Mouse (Mus musculus): ENCODE results near the gene Itgb7. TPM values are rescaled to one million over a fixed set of nuclear protein-coding genes. Genes with fewer than 3 reads are reported as not detected.

Gene Itgb7
- polyA plus RNA-seq, 2 experiments from 2014 or later = 511 to 537 TPM

- ATAC-seq = peak; percentile 96
These were observed 6.6 kb downstream of the Itgb7 start for GRCm38 (mm10) chr15:102224992-102225617.

- peak; percentile 33 for ATAC-seq
These were observed 7.4 kb downstream of the Itgb7 start for GRCm38 (mm10) chr15:102224186-102224991.

- ATAC-seq = no peak
These were observed 9.4 kb downstream of the Itgb7 start for GRCm38 (mm10) chr15:102222386-102222785.

- ATAC-seq = no peak
These were observed 14.4 kb downstream of the Itgb7 start for GRCm38 (mm10) chr15:102217325-102217724.

GRCm38 (mm10) chr15:102216459-102217228 lies 15.1 kb downstream of the Itgb7 start:
- ATAC-seq = no peak

- no peak for ATAC-seq
These were observed 16.1 kb downstream of the Itgb7 start for GRCm38 (mm10) chr15:102215624-102216023.

- no peak for ATAC-seq
These were observed 17.6 kb downstream of the Itgb7 start for GRCm38 (mm10) chr15:102214132-102214531.

GRCm38 (mm10) chr15:102211895-102212294 lies 19.8 kb downstream of the Itgb7 start:
- ATAC-seq = no peak

- no peak for ATAC-seq
These were observed 20.9 kb downstream of the Itgb7 start for GRCm38 (mm10) chr15:102210816-102211215.

GRCm38 (mm10) chr15:102209114-102209513 lies 22.6 kb downstream of the Itgb7 start:
- no peak for ATAC-seq

GRCm38 (mm10) chr15:102208092-102208561 lies 23.6 kb downstream of the Itgb7 start:
- no peak for ATAC-seq

- no peak for ATAC-seq
These were observed 24.4 kb downstream of the Itgb7 start for GRCm38 (mm10) chr15:102207351-102207750.

GRCm38 (mm10) chr15:102205779-102206178 lies 26.0 kb downstream of the Itgb7 start:
- no peak for ATAC-seq

GRCm38 (mm10) chr15:102204674-102205505 lies 26.9 kb downstream of the Itgb7 start, which contains the start of gene Csad:
Csad (minus strand) TSS chr15:102204724.
- no peak for ATAC-seq

- peak; percentile 27 for ATAC-seq
These were observed 27.8 kb downstream of the Itgb7 start for GRCm38 (mm10) chr15:102203835-102204381.

- peak; percentile 91 for ATAC-seq
These were observed 28.5 kb downstream of the Itgb7 start, which contains the start of gene Zfp740 for GRCm38 (mm10) chr15:102202971-102203834. Zfp740 (plus strand) TSS chr15:102203249.

GRCm38 (mm10) chr15:102198841-102199240 lies 32.9 kb downstream of the Itgb7 start:
- ATAC-seq = no peak

GRCm38 (mm10) chr15:102195373-102195772 lies 36.4 kb downstream of the Itgb7 start:
- no peak for ATAC-seq

- no peak for ATAC-seq
These were observed 37.3 kb downstream of the Itgb7 start for GRCm38 (mm10) chr15:102194439-102194838.

GRCm38 (mm10) chr15:102193652-102194051 lies 38.1 kb downstream of the Itgb7 start:
- no peak for ATAC-seq

All from activated CD4-positive, CD25-positive, alpha-beta regulatory T cell, adult 4 months (primary cell).